Mouse (Mus musculus) right cerebral cortex, adult 18-20 months (tissue): ENCODE measurements around the gene Slc23a2.

Source experiments
- DNase-seq: peaks from one replicate; pipeline ENCODE4 v3.0.0; 2022; ENCODE audit warnings: mixed read lengths

The Slc23a2 gene

GRCm38 (mm10) chr2:132096582-132096981, 48.3 kb downstream of the Slc23a2 start:
- DNase-seq, result no peak

- no peak for DNase-seq
Observed at GRCm38 (mm10) chr2:132095821-132096220, 49.1 kb downstream of the Slc23a2 start.

GRCm38 (mm10) chr2:132094441-132095230, 50.3 kb downstream of the Slc23a2 start:
- DNase-seq, result no peak

GRCm38 (mm10) chr2:132093739-132094138, 51.2 kb downstream of the Slc23a2 start:
- no peak for DNase-seq

GRCm38 (mm10) chr2:132093298-132093697, 51.6 kb downstream of the Slc23a2 start:
- no peak for DNase-seq

- DNase-seq, result no peak
Observed at GRCm38 (mm10) chr2:132092722-132093121, 52.2 kb downstream of the Slc23a2 start.

GRCm38 (mm10) chr2:132091749-132092148, 53.2 kb downstream of the Slc23a2 start:
- no peak for DNase-seq

- DNase-seq, result no peak
Observed at GRCm38 (mm10) chr2:132084813-132085212, 60.1 kb downstream of the Slc23a2 start.

- no peak for DNase-seq
Observed at GRCm38 (mm10) chr2:132084396-132084795, 60.5 kb downstream of the Slc23a2 start.

GRCm38 (mm10) chr2:132079139-132079538, 65.8 kb downstream of the Slc23a2 start:
- no peak for DNase-seq

GRCm38 (mm10) chr2:132073052-132073451, 71.9 kb downstream of the Slc23a2 start:
- DNase-seq, result no peak

- DNase-seq, result no peak
Observed at GRCm38 (mm10) chr2:132069985-132070735, 74.7 kb downstream of the Slc23a2 start.

- DNase-seq, result peak; percentile 26
Observed at GRCm38 (mm10) chr2:132064185-132064831, 80.6 kb downstream of the Slc23a2 start.

GRCm38 (mm10) chr2:132063776-132064175, 81.1 kb downstream of the Slc23a2 start:
- DNase-seq, result no peak

- no peak for DNase-seq
Observed at GRCm38 (mm10) chr2:132061884-132062283, 83.0 kb downstream of the Slc23a2 start.

- no peak for DNase-seq
Observed at GRCm38 (mm10) chr2:132059919-132060318, 85.0 kb downstream of the Slc23a2 start.

- DNase-seq, result no peak
Observed at GRCm38 (mm10) chr2:132055349-132055753, 89.6 kb downstream of the Slc23a2 start.

- DNase-seq, result no peak
Observed at GRCm38 (mm10) chr2:132053824-132054223, 91.1 kb downstream of the Slc23a2 start.

GRCm38 (mm10) chr2:132051798-132052197, 93.1 kb downstream of the Slc23a2 start:
- DNase-seq, result no peak

GRCm38 (mm10) chr2:132049921-132050320, 95.0 kb downstream of the Slc23a2 start:
- no peak for DNase-seq

- DNase-seq, result no peak
Observed at GRCm38 (mm10) chr2:132049491-132049890, 95.4 kb downstream of the Slc23a2 start.

GRCm38 (mm10) chr2:132048143-132048772, 96.7 kb downstream of the Slc23a2 start:
- DNase-seq, result no peak

GRCm38 (mm10) chr2:132047364-132047763, 97.5 kb downstream of the Slc23a2 start:
- no peak for DNase-seq
